Mouse (Mus musculus) thymus, postnatal 14 days (tissue): Measurements from ENCODE around the gene Aes.

Source experiments
- DNase-seq: peaks from one replicate; pipeline ENCODE4 v3.0.0; 2021

The Aes gene

GRCm38 (mm10) chr10:81545161-81545747 is 14.0 kb upstream of the Aes start, which contains the start of gene Gna11:
Gene Gna11, minus strand, starts transcription at chr10:81545190.
- peak; percentile 100 for DNase-seq

- no peak for DNase-seq
Measured at GRCm38 (mm10) chr10:81546332-81546731, 13.0 kb upstream of the Aes start.

- DNase-seq: no peak
Measured at GRCm38 (mm10) chr10:81546788-81547571, 12.3 kb upstream of the Aes start.

GRCm38 (mm10) chr10:81548944-81549343 is 10.3 kb upstream of the Aes start:
- no peak for DNase-seq

- DNase-seq: peak; percentile 89
Measured at GRCm38 (mm10) chr10:81550257-81550656, 9.0 kb upstream of the Aes start.

DNA sequence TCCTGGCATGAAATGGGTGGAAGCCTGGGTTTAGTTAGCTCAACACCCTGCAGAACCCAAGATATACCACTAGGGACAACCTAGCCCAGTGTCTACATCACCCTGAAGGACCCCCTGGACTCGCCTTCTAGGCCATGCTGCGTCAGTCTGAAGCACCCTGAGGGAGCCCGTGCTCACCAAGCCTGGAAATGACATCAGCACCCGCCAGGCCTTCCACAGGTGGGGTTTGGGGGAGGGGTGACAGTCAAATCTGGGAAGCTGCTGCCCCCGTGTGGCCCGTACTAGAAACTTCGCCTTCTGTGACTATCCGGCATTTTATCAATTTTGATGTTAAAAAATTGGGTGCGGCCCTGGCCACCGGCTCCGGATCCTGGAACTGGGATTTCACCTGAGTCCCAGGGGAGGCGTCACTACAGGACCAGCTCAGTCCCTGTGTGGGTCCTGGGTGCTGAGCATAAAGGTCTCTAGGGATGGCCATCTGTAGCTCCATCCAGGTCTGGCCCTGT is 7.6 kb upstream of the Aes start:
- DNase-seq: peak; percentile 92

DNA sequence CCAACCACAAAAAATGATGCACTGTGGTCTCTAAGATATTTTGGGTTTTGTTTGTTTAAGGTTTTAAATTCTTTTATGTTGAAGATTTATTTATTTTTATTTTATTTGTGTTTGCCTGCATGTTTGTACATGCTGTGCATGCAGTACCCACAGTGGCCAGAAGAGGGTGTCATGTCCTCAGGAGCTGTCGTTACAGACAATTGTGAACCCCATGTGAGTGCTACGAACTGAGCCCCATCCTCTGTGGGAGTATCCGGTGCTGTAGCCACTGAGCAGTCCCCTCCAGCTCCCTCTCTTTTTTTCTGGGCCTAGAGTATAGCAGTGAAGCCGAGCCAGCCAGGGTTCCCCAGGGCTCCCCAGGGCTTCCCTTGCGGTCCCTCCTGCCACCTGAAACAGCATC is 6.1 kb upstream of the Aes start:
- DNase-seq: peak; percentile 64

DNA sequence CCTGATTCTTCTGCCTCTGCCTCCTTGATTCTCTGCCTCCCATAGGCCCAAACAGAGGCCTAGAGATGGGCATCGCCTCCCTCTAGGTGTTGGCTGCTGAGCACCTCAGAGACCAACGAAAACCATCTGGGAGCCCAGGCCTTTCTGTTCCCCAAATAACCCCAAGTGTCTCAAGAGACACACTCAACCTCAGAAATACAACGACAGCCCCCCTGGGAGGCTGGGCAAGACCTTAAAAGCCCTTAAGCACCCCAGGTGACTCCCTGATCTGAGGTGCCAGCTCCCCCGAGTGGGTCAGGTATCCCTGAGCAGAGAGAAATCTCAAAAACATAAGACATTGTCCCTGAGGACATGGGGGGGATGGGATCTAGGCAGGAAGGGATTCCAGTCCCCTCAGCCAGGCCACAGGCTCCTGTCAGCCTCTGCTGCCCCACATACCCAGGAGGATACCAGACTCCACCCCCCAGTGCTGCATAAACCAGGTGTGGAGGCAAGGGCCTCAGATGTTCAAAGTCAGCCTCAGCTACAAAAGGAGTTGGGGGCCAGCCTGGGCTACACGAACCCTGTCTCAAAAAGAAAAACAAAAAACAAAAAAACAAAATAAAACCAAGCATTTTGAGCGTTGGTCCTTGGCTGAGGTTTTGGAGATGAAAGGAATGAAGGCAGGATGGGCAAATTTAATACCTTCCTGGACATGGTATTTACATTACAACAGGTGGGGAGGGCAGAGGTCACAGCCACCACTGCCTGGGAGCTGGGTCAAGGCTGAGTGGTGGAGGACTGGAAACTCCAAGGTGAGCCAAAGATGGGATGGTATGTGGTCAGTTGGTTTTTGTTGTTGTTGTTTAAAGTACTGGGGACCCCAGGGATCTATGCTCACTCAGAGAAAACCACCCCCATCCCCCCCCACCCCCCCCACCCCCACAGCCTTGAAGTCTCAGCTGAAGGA is 5.2 kb upstream of the Aes start:
- DNase-seq: no peak

DNA sequence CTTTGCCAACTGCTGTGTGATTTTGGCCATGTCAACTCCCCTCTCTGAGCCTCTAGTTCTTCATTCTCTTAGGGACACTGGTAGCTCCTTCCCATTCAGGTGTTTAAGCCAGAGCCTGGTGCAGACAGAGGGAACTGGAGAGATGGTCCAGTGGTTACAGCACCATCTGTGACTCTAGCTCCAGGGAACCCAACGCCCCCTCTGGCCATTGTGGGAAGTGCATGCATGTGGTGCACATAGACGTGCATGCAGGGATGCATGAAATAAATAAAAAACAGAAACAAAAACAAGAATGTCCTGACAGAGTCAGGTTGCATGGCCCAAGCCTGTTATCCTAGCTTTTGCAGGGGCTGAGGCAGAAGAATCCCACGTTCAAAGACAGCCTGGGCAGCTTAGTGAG is 3.0 kb upstream of the Aes start:
- DNase-seq: no peak

GRCm38 (mm10) chr10:81557491-81557890 is 1.8 kb upstream of the Aes start:
- no peak for DNase-seq

GRCm38 (mm10) chr10:81559627-81560539 is 595 bp downstream of the Aes start:
- DNase-seq: peak; percentile 90

- peak; percentile 95 for DNase-seq
Measured at GRCm38 (mm10) chr10:81560719-81561459, 1.6 kb downstream of the Aes start.

DNA sequence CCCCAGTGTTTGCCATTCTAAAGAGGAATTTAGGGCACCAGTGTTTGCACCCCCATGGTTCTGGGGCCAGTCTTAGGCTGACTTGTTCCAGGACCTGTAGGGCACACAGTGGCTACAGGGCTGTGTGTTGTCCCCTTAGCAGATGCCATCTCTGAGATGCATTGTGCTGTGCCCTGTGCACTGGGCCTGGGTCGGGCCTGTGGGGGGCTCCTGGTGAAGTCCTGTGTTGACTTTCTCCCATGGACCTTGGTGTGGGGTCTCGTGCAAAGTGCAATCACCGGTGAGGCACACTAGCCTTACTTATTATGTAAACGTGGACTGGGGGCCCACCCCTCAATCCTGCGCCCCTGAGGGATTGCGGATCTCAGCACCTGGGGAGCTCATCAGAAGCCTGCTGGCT is 3.1 kb downstream of the Aes start:
- no peak for DNase-seq

DNA sequence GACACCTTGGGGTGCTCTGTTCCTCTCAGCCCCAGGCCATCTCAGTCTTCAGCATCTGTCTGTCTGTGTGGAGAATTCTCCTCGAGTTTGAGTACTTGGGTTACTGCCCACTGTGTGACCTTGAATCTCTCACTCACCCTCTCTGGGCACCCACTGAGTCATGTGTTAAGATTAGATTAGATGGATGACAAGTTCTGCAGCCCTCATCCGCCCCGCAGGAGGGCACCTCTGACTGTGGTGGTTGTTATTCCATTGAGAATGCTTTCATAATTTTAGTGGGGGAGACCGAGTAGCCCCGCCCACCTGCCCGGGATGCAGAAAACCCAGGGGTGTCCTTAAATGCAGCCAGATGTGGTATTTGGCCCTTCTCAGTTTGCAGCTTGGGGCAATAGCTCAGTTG is 4.2 kb downstream of the Aes start:
- DNase-seq: no peak

GRCm38 (mm10) chr10:81564216-81564615 is 4.9 kb downstream of the Aes start:
- DNase-seq: no peak

GRCm38 (mm10) chr10:81564734-81565133 is 5.4 kb downstream of the Aes start:
- peak; percentile 92 for DNase-seq

DNA sequence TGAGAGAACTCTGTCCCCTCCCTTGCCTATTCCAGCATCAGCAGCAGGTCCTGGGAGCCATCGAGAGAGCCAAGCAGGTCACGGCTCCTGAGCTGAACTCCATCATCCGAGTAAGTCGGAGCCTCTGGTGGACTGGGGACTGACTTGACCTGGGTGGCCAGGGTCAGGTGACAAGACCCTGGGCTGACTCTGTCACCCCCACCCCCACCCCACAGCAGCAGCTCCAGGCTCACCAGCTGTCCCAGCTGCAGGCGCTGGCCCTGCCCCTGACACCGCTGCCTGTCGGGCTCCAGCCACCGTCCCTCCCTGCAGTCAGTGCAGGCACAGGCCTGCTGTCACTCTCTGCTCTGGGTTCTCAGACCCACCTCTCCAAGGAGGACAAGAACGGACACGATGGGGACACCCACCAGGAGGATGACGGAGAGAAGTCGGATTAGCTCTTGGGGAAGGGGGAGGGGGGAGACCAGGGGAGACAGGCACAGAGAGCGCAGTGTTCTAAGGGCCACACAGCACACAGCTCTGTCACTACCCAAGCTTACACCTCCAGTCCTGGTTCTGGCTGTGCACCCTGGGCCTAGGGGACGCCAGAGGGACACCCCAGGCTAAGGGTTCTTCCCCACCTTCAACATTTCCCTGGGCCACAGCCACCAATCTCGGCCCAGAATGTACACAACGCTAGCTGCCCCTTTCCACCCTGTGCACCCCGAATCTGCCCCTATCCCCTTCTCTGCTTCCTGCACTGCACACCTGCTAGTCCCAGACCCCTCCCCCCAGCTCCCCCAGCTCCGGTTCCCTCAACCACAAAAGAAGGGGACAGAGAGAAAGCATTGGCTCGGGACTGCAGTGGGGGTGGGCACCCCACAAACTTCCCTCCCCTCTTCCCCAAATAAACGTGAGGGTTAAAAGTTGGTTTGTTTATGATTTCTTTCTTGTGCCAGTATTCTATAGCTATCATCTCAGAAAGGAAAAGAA is 6.3 kb downstream of the Aes start:
- DNase-seq: peak; percentile 94

GRCm38 (mm10) chr10:81568381-81569191 is 9.3 kb downstream of the Aes start:
- peak; percentile 70 for DNase-seq
